Mouse (Mus musculus): ENCODE results near the gene Ccnf. TPM values are rescaled to one million over a fixed set of nuclear protein-coding genes. Genes with fewer than 3 reads are reported as not detected.

Gene Ccnf
- polyA plus RNA-seq, 1 experiment from 2014 or later, result 72.1 TPM

DNA sequence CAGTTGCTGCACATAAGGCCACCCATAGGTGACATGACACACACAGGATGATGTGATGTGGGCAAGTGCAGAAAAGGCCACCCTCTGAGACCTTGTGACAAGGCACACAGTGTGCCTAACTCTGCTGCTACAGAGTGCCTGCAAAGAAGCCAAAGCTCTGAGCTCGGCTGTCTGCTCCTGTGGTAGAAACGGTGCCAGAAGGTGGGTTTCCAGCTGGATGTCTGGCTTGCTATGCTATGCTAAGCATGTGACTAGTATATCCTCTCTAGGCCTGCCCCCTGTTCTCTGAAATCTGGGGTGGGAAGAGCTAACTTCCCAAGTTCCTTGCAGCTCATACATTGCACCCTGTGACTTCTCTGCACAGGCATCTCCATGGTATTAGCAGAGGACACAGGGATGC, 13.5 kb upstream of the Ccnf start:
- H3K4me1 ChIP-seq (ENCODE audit: control insufficient read depth, low read depth, low read length), result no peaks in the 10 kb centered on the region
- H3K4me3 ChIP-seq (ENCODE audit: low read depth, low read length), result no peak overlapping the region
- 68% methylated on average over 2 of the region's 2 CpGs for WGBS (ENCODE audit: insufficient replicate concordance)
- no peaks in the 10 kb centered on the region for H3K27me3 ChIP-seq (ENCODE audit: control insufficient read depth, insufficient read depth, low read depth, low read length)
- no peaks in the 10 kb centered on the region for H3K9me3 ChIP-seq (replicated peaks; ENCODE audit: control insufficient read depth, low read length)
- no peaks in the 10 kb centered on the region for H3K36me3 ChIP-seq (ENCODE audit: control insufficient read depth, insufficient read depth)
- no peak overlapping the region for H3K9ac ChIP-seq (ENCODE audit: low read depth, low read length)
- ATAC-seq (ENCODE audit: low read depth), result no peak
- no peak overlapping the region for H3K4me2 ChIP-seq (ENCODE audit: low read depth, low read length)
- no peak overlapping the region for H3K27ac ChIP-seq (ENCODE audit: low read length)

DNA sequence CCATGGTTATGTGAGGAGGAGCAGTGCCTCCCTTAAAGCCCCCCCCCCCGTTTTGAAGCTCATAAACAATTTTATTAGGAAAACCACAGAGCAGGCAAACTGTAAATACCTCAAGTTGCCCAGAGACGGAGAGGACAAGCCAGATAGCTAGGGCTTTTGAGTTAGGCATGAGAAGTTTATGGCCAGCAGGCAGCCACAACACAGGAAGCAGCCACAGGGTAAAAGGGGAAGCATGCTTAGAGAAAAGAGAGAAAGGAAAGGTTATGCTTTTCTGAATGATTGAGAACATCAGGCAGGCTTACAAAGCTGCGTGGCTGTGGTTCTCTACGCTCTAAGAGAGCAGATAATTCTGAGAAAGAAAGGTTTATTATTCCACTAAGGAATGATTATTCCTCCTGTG, 9.2 kb upstream of the Ccnf start:
- Histone ChIP-seq H3K4me1 (ENCODE audit: control insufficient read depth, low read depth, low read length) (no peaks in the 10 kb centered on the region; the same call in 1 of the 2 replicates), H3K27ac (ENCODE audit: low read length) (no peak overlapping the region)
- no peak for ATAC-seq (ENCODE audit: low read depth)

DNA sequence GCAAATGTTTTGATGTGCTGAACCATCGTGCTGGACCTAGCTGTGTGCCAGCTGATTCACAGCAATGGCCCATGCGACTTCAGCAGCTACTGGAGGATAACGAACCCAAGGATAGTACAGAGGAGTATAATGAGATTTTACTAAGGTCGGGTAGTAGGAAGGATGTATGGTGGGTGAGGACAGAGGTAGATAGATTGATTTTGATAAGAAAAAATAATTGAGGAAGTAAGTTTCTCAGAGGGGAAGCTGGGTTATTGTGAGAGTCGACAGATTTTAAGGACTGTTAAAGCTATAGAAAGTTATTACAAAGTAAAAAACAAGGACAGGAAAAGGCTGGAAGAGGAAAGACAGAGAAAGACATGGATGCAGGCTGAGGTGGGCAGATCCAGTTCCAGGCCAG, 8.4 kb upstream of the Ccnf start:
- H3K27me3 ChIP-seq (ENCODE audit: control insufficient read depth, insufficient read depth, low read depth, low read length), result no peaks in the 10 kb centered on the region
- no peak overlapping the region for H3K4me2 ChIP-seq (ENCODE audit: low read depth, low read length)
- H3K4me3 ChIP-seq (ENCODE audit: low read depth, low read length), result no peak overlapping the region
- H3K9me3 ChIP-seq (replicated peaks; ENCODE audit: control insufficient read depth, low read length), result no peaks in the 10 kb centered on the region
- H3K27ac ChIP-seq (ENCODE audit: low read length), result no peak overlapping the region
- no peaks in the 10 kb centered on the region for H3K36me3 ChIP-seq (ENCODE audit: control insufficient read depth, insufficient read depth)
- H3K9ac ChIP-seq (ENCODE audit: low read depth, low read length), result no peak overlapping the region
- H3K4me1 ChIP-seq (ENCODE audit: control insufficient read depth, low read depth, low read length), result no peaks in the 10 kb centered on the region; the same call in 1 of the 2 replicates
- WGBS (ENCODE audit: insufficient replicate concordance), result 15% methylated on average over 5 of the region's 5 CpGs
- ATAC-seq (ENCODE audit: low read depth), result no peak

More for the DNA sequence above, 9.2 kb upstream of the Ccnf start:
- no peaks in the 10 kb centered on the region for H3K36me3 ChIP-seq (ENCODE audit: control insufficient read depth, insufficient read depth)
- H3K4me2 ChIP-seq (ENCODE audit: low read depth, low read length), result no peak overlapping the region
- no peak overlapping the region for H3K4me3 ChIP-seq (ENCODE audit: low read depth, low read length)
- H3K9me3 ChIP-seq (replicated peaks; ENCODE audit: control insufficient read depth, low read length), result no peaks in the 10 kb centered on the region
- no peaks in the 10 kb centered on the region for H3K27me3 ChIP-seq (ENCODE audit: control insufficient read depth, insufficient read depth, low read depth, low read length)
- H3K9ac ChIP-seq (ENCODE audit: low read depth, low read length), result no peak overlapping the region
- WGBS (ENCODE audit: insufficient replicate concordance), result 26% methylated on average over 4 of the region's 4 CpGs

DNA sequence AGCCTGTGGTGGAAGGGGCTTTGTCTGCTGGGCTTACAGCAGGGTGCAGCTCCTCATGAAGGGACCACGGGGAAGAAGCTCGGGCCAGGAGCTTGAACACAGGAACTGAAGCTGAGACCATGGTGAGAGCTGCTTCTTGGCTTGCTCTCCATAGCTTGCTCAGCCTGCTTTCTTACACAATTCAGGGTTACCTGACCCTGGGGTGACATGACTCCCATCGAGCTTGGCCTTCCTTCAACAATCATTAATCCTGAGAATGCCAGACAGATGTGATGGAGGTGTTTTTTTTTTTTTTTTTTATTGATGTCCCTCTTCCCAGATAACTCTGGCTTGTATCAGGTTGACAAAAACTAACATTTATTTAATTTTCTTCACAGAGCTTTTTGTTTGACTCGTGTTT, 7.7 kb upstream of the Ccnf start:
- Histone ChIP-seq H3K27ac (ENCODE audit: low read length) (no peak overlapping the region), H3K9me3 (replicated peaks; ENCODE audit: control insufficient read depth, low read length) (no peaks in the 10 kb centered on the region), H3K36me3 (ENCODE audit: control insufficient read depth, insufficient read depth) (no peaks in the 10 kb centered on the region), H3K4me2 (ENCODE audit: low read depth, low read length) (no peak overlapping the region), H3K9ac (ENCODE audit: low read depth, low read length) (no peak overlapping the region), H3K4me3 (ENCODE audit: low read depth, low read length) (no peak overlapping the region), H3K27me3 (ENCODE audit: control insufficient read depth, insufficient read depth, low read depth, low read length) (no peaks in the 10 kb centered on the region), H3K4me1 (ENCODE audit: control insufficient read depth, low read depth, low read length) (no peaks in the 10 kb centered on the region; the same call in 1 of the 2 replicates)
- WGBS (ENCODE audit: insufficient replicate concordance), result 39% methylated on average over 4 of the region's 4 CpGs
- ATAC-seq (ENCODE audit: low read depth), result no peak

- no peak for ATAC-seq (ENCODE audit: low read depth)
- WGBS (ENCODE audit: insufficient replicate concordance), result 91% methylated on average over 2 of the region's 2 CpGs
- peaks cover 2% of the 10 kb centered on the region; the same call in 1 of the 2 replicates for H3K9me3 ChIP-seq (replicated peaks; ENCODE audit: control insufficient read depth, low read length)
- no peaks in the 10 kb centered on the region for H3K27me3 ChIP-seq (ENCODE audit: control insufficient read depth, insufficient read depth, low read depth, low read length)
- peak overlapping the region; percentile 85 for H3K4me2 ChIP-seq (ENCODE audit: low read depth, low read length)
- peaks cover 11% of the 10 kb centered on the region for H3K4me1 ChIP-seq (ENCODE audit: control insufficient read depth, low read depth, low read length)
- peak overlapping the region; percentile 89 for H3K9ac ChIP-seq (ENCODE audit: low read depth, low read length)
- peaks cover 20% of the 10 kb centered on the region for H3K36me3 ChIP-seq (ENCODE audit: control insufficient read depth, insufficient read depth)
- H3K4me3 ChIP-seq (ENCODE audit: low read depth, low read length), result peak overlapping the region; percentile 76; the same call in 1 of the 2 replicates
- peak overlapping the region; percentile 87 for H3K27ac ChIP-seq (ENCODE audit: low read length)
These were observed 1.0 kb upstream of the Ccnf start for GRCm38 (mm10) chr17:24252329-24252728.

DNA sequence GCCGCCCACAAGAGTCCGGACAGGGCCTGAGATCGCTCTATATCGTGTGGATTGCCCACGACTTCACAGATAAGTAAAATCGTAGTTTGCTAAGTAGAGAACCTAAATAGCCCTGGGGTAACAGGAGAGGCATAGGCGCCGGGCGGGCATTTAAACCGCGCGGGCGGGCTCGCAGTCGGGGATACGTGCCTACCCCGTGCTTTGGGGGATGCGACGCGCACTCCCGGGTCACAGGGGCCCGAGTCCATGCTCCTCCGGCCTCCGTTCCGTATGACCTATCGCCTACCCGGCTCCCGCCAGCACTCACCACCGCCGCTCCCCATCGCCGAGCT, 330 bp downstream of the Ccnf start:
- Histone ChIP-seq H3K27me3 (ENCODE audit: control insufficient read depth, insufficient read depth, low read depth, low read length) (no peaks in the 10 kb centered on the region), H3K9ac (ENCODE audit: low read depth, low read length) (peak overlapping the region; percentile 88), H3K4me2 (ENCODE audit: low read depth, low read length) (peak overlapping the region; percentile 69), H3K36me3 (ENCODE audit: control insufficient read depth, insufficient read depth) (peaks cover 33% of the 10 kb centered on the region), H3K9me3 (replicated peaks; ENCODE audit: control insufficient read depth, low read length) (peaks cover 2% of the 10 kb centered on the region; the same call in 1 of the 2 replicates), H3K4me1 (ENCODE audit: control insufficient read depth, low read depth, low read length) (peaks cover 11% of the 10 kb centered on the region), H3K4me3 (ENCODE audit: low read depth, low read length) (peak overlapping the region; percentile 76), H3K27ac (ENCODE audit: low read length) (peak overlapping the region; percentile 73)
- WGBS (ENCODE audit: insufficient replicate concordance), result under 1% methylated on average over 32 of the region's 32 CpGs
- no peak for ATAC-seq (ENCODE audit: low read depth)

DNA sequence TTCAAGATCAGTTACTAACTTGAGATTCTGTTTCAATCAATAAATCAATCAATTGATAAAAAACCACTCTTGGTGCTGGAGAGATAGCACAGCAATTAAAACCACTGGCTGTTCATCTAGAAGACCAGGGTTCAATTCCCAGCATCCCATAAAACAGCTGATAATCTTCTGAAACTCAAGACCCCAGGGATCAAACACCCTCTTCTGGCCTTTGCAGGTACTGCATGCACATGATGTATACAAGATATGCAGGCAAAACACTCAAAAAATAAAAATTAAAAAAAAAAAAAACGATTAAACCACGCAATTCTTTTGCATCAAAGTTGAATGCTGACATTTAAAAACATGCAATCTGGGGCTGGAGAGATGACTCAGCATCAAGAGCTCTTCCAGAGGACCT, 2.6 kb downstream of the Ccnf start:
- peak overlapping the region; percentile 69; the same call in 1 of the 2 replicates for H3K4me2 ChIP-seq (ENCODE audit: low read depth, low read length)
- H3K9me3 ChIP-seq (replicated peaks; ENCODE audit: control insufficient read depth, low read length), result peaks cover 8% of the 10 kb centered on the region
- WGBS (ENCODE audit: insufficient replicate concordance), result 94% methylated on average over 2 of the region's 2 CpGs
- H3K4me3 ChIP-seq (ENCODE audit: low read depth, low read length), result peak overlapping the region; percentile 76; the same call in 1 of the 2 replicates
- H3K27ac ChIP-seq (ENCODE audit: low read length), result no peak overlapping the region
- no peaks in the 10 kb centered on the region for H3K27me3 ChIP-seq (ENCODE audit: control insufficient read depth, insufficient read depth, low read depth, low read length)
- H3K9ac ChIP-seq (ENCODE audit: low read depth, low read length), result no peak overlapping the region
- no peak for ATAC-seq (ENCODE audit: low read depth)
- H3K36me3 ChIP-seq (ENCODE audit: control insufficient read depth, insufficient read depth), result peaks cover 51% of the 10 kb centered on the region
- peaks cover 11% of the 10 kb centered on the region for H3K4me1 ChIP-seq (ENCODE audit: control insufficient read depth, low read depth, low read length)

DNA sequence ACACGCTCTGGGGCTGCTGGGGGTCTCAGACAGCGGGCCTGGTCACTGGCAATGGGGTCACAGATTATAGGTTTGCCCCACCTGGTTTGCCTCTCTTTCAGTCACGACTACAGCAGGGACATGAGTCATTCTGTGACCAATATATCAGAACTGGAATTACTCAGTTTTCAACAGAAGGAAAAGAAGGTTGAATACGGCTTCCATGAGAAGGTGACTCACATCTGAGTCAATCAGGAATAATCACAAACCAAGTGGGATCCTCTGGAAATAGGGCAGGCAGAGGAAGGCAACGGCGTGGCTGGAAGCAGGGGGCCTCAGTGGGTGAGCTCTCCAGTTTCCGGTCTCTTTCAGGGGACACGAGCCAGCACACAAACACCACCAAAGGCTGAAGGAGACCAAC, 7.2 kb downstream of the Ccnf start:
- H3K4me2 ChIP-seq (ENCODE audit: low read depth, low read length), result no peak overlapping the region
- ATAC-seq (ENCODE audit: low read depth), result no peak
- no peak overlapping the region for H3K9ac ChIP-seq (ENCODE audit: low read depth, low read length)
- H3K4me1 ChIP-seq (ENCODE audit: control insufficient read depth, low read depth, low read length), result 0 out of 2 replicates have a peak, but pooled peaks cover 2% of the 10 kb centered on the region
- H3K4me3 ChIP-seq (ENCODE audit: low read depth, low read length), result no peak overlapping the region
- H3K27ac ChIP-seq (ENCODE audit: low read length), result no peak overlapping the region
- no peaks in the 10 kb centered on the region for H3K27me3 ChIP-seq (ENCODE audit: control insufficient read depth, insufficient read depth, low read depth, low read length)
- H3K9me3 ChIP-seq (replicated peaks; ENCODE audit: control insufficient read depth, low read length), result peaks cover 8% of the 10 kb centered on the region
- 98% methylated on average over 8 of the region's 8 CpGs for WGBS (ENCODE audit: insufficient replicate concordance)
- H3K36me3 ChIP-seq (ENCODE audit: control insufficient read depth, insufficient read depth), result peaks cover 92% of the 10 kb centered on the region

- no peak overlapping the region for H3K27ac ChIP-seq (ENCODE audit: low read length)
- H3K36me3 ChIP-seq (ENCODE audit: control insufficient read depth, insufficient read depth), result peaks cover 92% of the 10 kb centered on the region
- ATAC-seq (ENCODE audit: low read depth), result no peak
- H3K4me3 ChIP-seq (ENCODE audit: low read depth, low read length), result no peak overlapping the region
- WGBS (ENCODE audit: insufficient replicate concordance), result 81% methylated on average over 4 of the region's 4 CpGs
- H3K9me3 ChIP-seq (replicated peaks; ENCODE audit: control insufficient read depth, low read length), result peaks cover 5% of the 10 kb centered on the region
- 0 out of 2 replicates have a peak, but pooled peaks cover 2% of the 10 kb centered on the region for H3K4me1 ChIP-seq (ENCODE audit: control insufficient read depth, low read depth, low read length)
- no peak overlapping the region for H3K4me2 ChIP-seq (ENCODE audit: low read depth, low read length)
- H3K9ac ChIP-seq (ENCODE audit: low read depth, low read length), result no peak overlapping the region
- H3K27me3 ChIP-seq (ENCODE audit: control insufficient read depth, insufficient read depth, low read depth, low read length), result no peaks in the 10 kb centered on the region
These were observed 7.8 kb downstream of the Ccnf start for GRCm38 (mm10) chr17:24243311-24243969.

All from liver, embryonic 16.5 days (tissue).